In the genomic region with DNA sequence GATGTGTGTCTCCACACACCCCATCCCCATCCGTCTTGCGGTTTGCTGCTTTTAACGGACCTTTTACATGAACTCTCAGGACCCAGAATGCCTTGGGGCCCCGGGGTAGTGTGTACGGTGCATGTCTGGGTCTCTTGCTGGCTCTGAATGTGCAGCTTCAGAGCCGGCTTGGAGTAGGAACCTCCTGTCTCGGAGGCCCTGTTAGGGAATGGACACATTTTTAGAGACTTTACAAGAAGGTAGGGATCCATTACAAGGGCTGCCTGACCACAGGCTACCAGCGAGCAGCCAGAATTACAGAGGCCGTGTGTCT, we compare ENCODE assay signal across 10 mouse cellular contexts. TPM values are rescaled to one million over a fixed set of nuclear protein-coding genes. Genes with fewer than 3 reads are reported as not detected.
A peak's percentile ranks its signal among the peaks of the same experiment; 100 is the strongest.
DNase-seq lines count a peak whose midpoint lies in the region; ATAC-seq and TF ChIP-seq lines count a peak whose summit lies in the region.
"Had no signal": no experiment of that assay in that cellular context is flagged by ENCODE, and none has a peak within 500 bp of the region (broad histone marks: within the 10 kb centered on the region; RNA-seq: fewer than 3 reads in every experiment).

No protein-coding gene starts in this region.

- no peaks in the 10 kb centered on the region for H3K27me3 ChIP-seq in forebrain, postnatal 0 days (ENCODE audit: insufficient read depth, low read length)
- peaks cover 24% of the 10 kb centered on the region for H3K27me3 ChIP-seq in forebrain, embryonic 12.5 days
- H3K27me3 ChIP-seq in limb, embryonic 11.5 days (ENCODE audit: control insufficient read depth, insufficient read depth, low read length): no peaks in the 10 kb centered on the region
- H3K27me3 ChIP-seq in neural tube, embryonic 11.5 days (ENCODE audit: control insufficient read depth, insufficient read depth, low read length): no peaks in the 10 kb centered on the region
- H3K27me3 ChIP-seq: lung, embryonic 15.5 days had no signal

- no peaks in the 10 kb centered on the region for H3K36me3 ChIP-seq in forebrain, postnatal 0 days (ENCODE audit: insufficient read depth)
- H3K36me3 ChIP-seq in forebrain, embryonic 12.5 days (replicated peaks): no peaks in the 10 kb centered on the region
- H3K36me3 ChIP-seq in limb, embryonic 11.5 days (ENCODE audit: control insufficient read depth, insufficient read depth, low read length): no peaks in the 10 kb centered on the region; the same call in 1 of the 2 replicates
- no peaks in the 10 kb centered on the region for H3K36me3 ChIP-seq in neural tube, embryonic 11.5 days (ENCODE audit: control insufficient read depth, insufficient read depth, low read length)
- H3K36me3 ChIP-seq: lung, embryonic 15.5 days had no signal

- ATAC-seq in forebrain, postnatal 0 days: no peak
- no peak for ATAC-seq in forebrain, embryonic 12.5 days (ENCODE audit: low FRiP score)
- ATAC-seq in CD4-positive, CD25-positive, alpha-beta regulatory T cell, adult 4 months: peak; percentile 95
- no peak; the same call in 1 of the 2 replicates for ATAC-seq in limb, embryonic 11.5 days (ENCODE audit: insufficient number of reproducible peaks, low FRiP score, low TSS enrichment, low read depth)
- no peak for ATAC-seq in neural tube, embryonic 11.5 days (ENCODE audit: insufficient read depth, low FRiP score, low TSS enrichment)

- H3K4me1 ChIP-seq in forebrain, postnatal 0 days (ENCODE audit: insufficient read depth): peaks cover 10% of the 10 kb centered on the region; the same call in 1 of the 2 replicates
- peaks cover 51% of the 10 kb centered on the region for H3K4me1 ChIP-seq in forebrain, embryonic 12.5 days
- peaks cover 36% of the 10 kb centered on the region for H3K4me1 ChIP-seq in limb, embryonic 11.5 days (ENCODE audit: control insufficient read depth, insufficient read depth, low read length)
- peaks cover 20% of the 10 kb centered on the region for H3K4me1 ChIP-seq in neural tube, embryonic 11.5 days (ENCODE audit: control insufficient read depth, insufficient read depth, low read length)

- H3K9ac ChIP-seq in forebrain, postnatal 0 days: no peak overlapping the region
- H3K9ac ChIP-seq in forebrain, embryonic 12.5 days: no peak overlapping the region
- H3K9ac ChIP-seq in limb, embryonic 11.5 days (ENCODE audit: low read length): no peak overlapping the region
- no peak overlapping the region for H3K9ac ChIP-seq in neural tube, embryonic 11.5 days (ENCODE audit: low read length)
- H3K9ac ChIP-seq: lung, embryonic 15.5 days had no signal

- H3K9me3 ChIP-seq in forebrain, postnatal 0 days (ENCODE audit: low read length): no peaks in the 10 kb centered on the region
- no peaks in the 10 kb centered on the region for H3K9me3 ChIP-seq in forebrain, embryonic 12.5 days
- H3K9me3 ChIP-seq in limb, embryonic 11.5 days (ENCODE audit: control insufficient read depth, low read length): no peaks in the 10 kb centered on the region
- no peaks in the 10 kb centered on the region for H3K9me3 ChIP-seq in neural tube, embryonic 11.5 days (ENCODE audit: control insufficient read depth, low read length)
- H3K9me3 ChIP-seq: lung, embryonic 15.5 days had no signal

- H3K4me2 ChIP-seq in forebrain, postnatal 0 days (ENCODE audit: low read depth): no peak overlapping the region
- no peak overlapping the region for H3K4me2 ChIP-seq in forebrain, embryonic 12.5 days
- H3K4me2 ChIP-seq in limb, embryonic 11.5 days (ENCODE audit: low read depth, severe bottlenecking): no peak overlapping the region
- H3K4me2 ChIP-seq in neural tube, embryonic 11.5 days (ENCODE audit: low read depth): no peak overlapping the region
- H3K4me2 ChIP-seq: lung, embryonic 15.5 days had no signal

- DNase-seq in forebrain, postnatal 0 days: no peak
- peak; percentile 61 for DNase-seq in limb, embryonic 11.5 days (ENCODE audit: low spot score)
- DNase-seq in neural tube, embryonic 11.5 days (ENCODE audit: low spot score): no peak
- no peak for DNase-seq in layer of hippocampus, postnatal 36 days
- DNase-seq in frontal cortex, postnatal 14 days (ENCODE audit: low spot score in 2 of 2): no peak
- DNase-seq in gastrocnemius, postnatal 10 days: no peak
- DNase-seq: cerebellum, postnatal 36 days had no signal

- peak overlapping the region; percentile 21; the same call in 1 of the 2 replicates for H3K27ac ChIP-seq in forebrain, postnatal 0 days (ENCODE audit: low read depth, low read length)
- H3K27ac ChIP-seq in forebrain, embryonic 12.5 days: no peak overlapping the region
- H3K27ac ChIP-seq in limb, embryonic 11.5 days (replicated peaks; ENCODE audit: low read depth, low read length): peak overlapping the region; percentile 5; the same call in 1 of the 2 replicates
- H3K27ac ChIP-seq in neural tube, embryonic 11.5 days (ENCODE audit: low read depth, low read length): 0 out of 2 replicates have a peak overlapping the region, but pooled peaks have one; percentile 21
- H3K27ac ChIP-seq: lung, embryonic 15.5 days had no signal

- H3K4me3 ChIP-seq in forebrain, postnatal 0 days (ENCODE audit: low read depth, low read length): no peak overlapping the region
- H3K4me3 ChIP-seq in forebrain, embryonic 12.5 days (replicated peaks): no peak overlapping the region
- H3K4me3 ChIP-seq in limb, embryonic 11.5 days (ENCODE audit: low read depth, low read length): no peak overlapping the region
- H3K4me3 ChIP-seq in neural tube, embryonic 11.5 days (ENCODE audit: low read depth, low read length): no peak overlapping the region
- H3K4me3 ChIP-seq: lung, embryonic 15.5 days had no signal

- TF ChIP-seq CTCF in forebrain, postnatal 0 days (IDR thresholded peaks at IDR 0.05; ENCODE audit: low read depth): no peak

- WGBS in forebrain, postnatal 0 days: 38% methylated on average over 9 of the region's 9 CpGs
- 29% methylated on average over 9 of the region's 9 CpGs for WGBS in forebrain, embryonic 12.5 days
- 21% methylated on average over 9 of the region's 9 CpGs for WGBS in limb, embryonic 11.5 days
- 15% methylated on average over 9 of the region's 9 CpGs for WGBS in neural tube, embryonic 11.5 days

RNA-seq across cellular contexts. Expression of gene Parvg, which starts 10.3 kb away (rescaled TPM):
- 1.6 and 2.1 TPM in 2 replicates for total RNA-seq in forebrain, postnatal 0 days (2014; rRNA removed)
- polyA plus RNA-seq in forebrain, postnatal 0 days (2015; fragmentation: Nextera tagmentation; extraction: Ambion mirVana): 1.6 and 1.7 TPM in 2 replicates
- 0.60 and 0.61 TPM in 2 replicates for polyA plus RNA-seq in forebrain, embryonic 12.5 days (2016; fragmentation: Nextera tagmentation; extraction: Ambion mirVana)
- 100 to 1,000 TPM in 1 of 2 experiments, 10 to 100 TPM in 1; 76.0 to 134 TPM for polyA plus RNA-seq in CD4-positive, CD25-positive, alpha-beta regulatory T cell, adult 4 months (2017; shearing (Covaris generic))
- 0.17 and 0.82 TPM in 2 replicates for polyA plus RNA-seq in limb, embryonic 11.5 days (2014; fragmentation: Nextera tagmentation; extraction: Ambion mirVana)
- polyA plus RNA-seq in neural tube, embryonic 11.5 days (2014; fragmentation: Nextera tagmentation; extraction: Ambion mirVana): 0.53 and 0.78 TPM in 2 replicates
- total RNA-seq in layer of hippocampus, postnatal 36 days (2021): 10 to 100 TPM; 15.8 to 24.3 TPM
- 1 to 10 TPM; 1.5 to 1.6 TPM for total RNA-seq in gastrocnemius, postnatal 10 days (2021)

Comparison
In these comparisons a context has a peak if more than half of its experiments do, and no peak if none do; other contexts are left out.
1. RNA of gene Parvg, which starts 10.3 kb away (polyA plus RNA-seq): 76.0 to 134 TPM in CD4-positive, CD25-positive, alpha-beta regulatory T cell, adult 4 months; 1.6 to 1.7 TPM in forebrain, postnatal 0 days, 0.53 to 0.78 TPM in neural tube, embryonic 11.5 days, 0.60 to 0.61 TPM in forebrain, embryonic 12.5 days and 0.17 to 0.82 TPM in limb, embryonic 11.5 days; every median in the first group is over 10 times any median in the second.